Mouse (Mus musculus) ES-Bruce4 (cell line): ENCODE measurements around the gene Foxc2. TPM values are rescaled to one million over a fixed set of nuclear protein-coding genes. Genes with fewer than 3 reads are reported as not detected.

ENCODE experiments used
- H3K27ac ChIP-seq: 2 replicates; pipeline ENCODE4 v1.5.1; 2012; ENCODE audit warnings: low read length, inconsistent platforms; ENCODE audit not compliant: insufficient read depth
- H3K27me3 ChIP-seq: 2 replicates; pipeline ENCODE4 v1.6.1; 2012; ENCODE audit warnings: mild to moderate bottlenecking, low read length, inconsistent platforms; ENCODE audit not compliant: control insufficient read depth, poor library complexity, insufficient read depth, severe bottlenecking
- H3K36me3 ChIP-seq: 2 replicates; pipeline ENCODE4 v1.6.1; 2012; ENCODE audit warnings: inconsistent platforms, mild to moderate bottlenecking, low read length, moderate library complexity; ENCODE audit not compliant: control insufficient read depth, poor library complexity, insufficient read depth, severe bottlenecking
- H3K4me1 ChIP-seq: one replicate; pipeline ENCODE4 v1.8.1; 2011; ENCODE audit warnings: low read length; ENCODE audit not compliant: control insufficient read depth, insufficient read depth
- H3K4me3 ChIP-seq: 2 replicates; pipeline ENCODE4 v1.5.1; 2011; ENCODE audit warnings: low read depth, mild to moderate bottlenecking, low read length
- H3K9ac ChIP-seq: 2 replicates; pipeline ENCODE4 v1.6.1; 2012; ENCODE audit warnings: low read depth, mild to moderate bottlenecking, inconsistent platforms; ENCODE audit not compliant: poor library complexity, severe bottlenecking
- H3K9me3 ChIP-seq: replicated peaks from 2 replicates; pipeline ENCODE4 v1.6.1; 2012; ENCODE audit warnings: mild to moderate bottlenecking, low read length, inconsistent platforms; ENCODE audit not compliant: control insufficient read depth, poor library complexity, insufficient read depth, severe bottlenecking
- CTCF ChIP-seq: IDR thresholded peaks from one replicate; pipeline ENCODE4 v1.8.1; 2011; ENCODE audit warnings: low read depth, low read length
- EP300 ChIP-seq: IDR thresholded peaks from 2 replicates; pipeline ENCODE4 v1.6.1; 2011; ENCODE audit warnings: low read depth, low read length; ENCODE audit not compliant: insufficient read depth
- POLR2A ChIP-seq: IDR thresholded peaks from one replicate; pipeline ENCODE4 v1.8.1; 2011; ENCODE audit warnings: low read length; ENCODE audit not compliant: insufficient read depth
- polyA plus RNA-seq: library from polyadenylated mRNA; stranded (reverse); fragments of >200 nt; gene quantifications from 2 replicates; pipeline ENCODE4 v1.2.4, GENCODE M21; 2011; ENCODE audit warnings: low read depth; ENCODE audit not compliant: missing spikeins, insufficient read depth, insufficient read length

Foxc2 gene
- polyA plus RNA-seq, 1 experiment = not detected

- peak overlapping the region; percentile 16; the same call in 1 of the 2 replicates for H3K9ac ChIP-seq
- H3K27me3 ChIP-seq = peaks cover 24% of the 10 kb centered on the region
- H3K4me3 ChIP-seq = peak overlapping the region; percentile 31
- H3K36me3 ChIP-seq = no peaks in the 10 kb centered on the region
- TF ChIP-seq CTCF (no peak), POLR2A (no peak), EP300 (no peak)
- H3K27ac ChIP-seq = no peak overlapping the region
- no peaks in the 10 kb centered on the region for H3K9me3 ChIP-seq
- H3K4me1 ChIP-seq = peaks cover 2% of the 10 kb centered on the region
Observed at GRCm38 (mm10) chr8:121128531-121129264, 12.7 kb downstream of the Foxc2 start.

- no peak overlapping the region for H3K27ac ChIP-seq
- no peaks in the 10 kb centered on the region for H3K9me3 ChIP-seq
- peaks cover 2% of the 10 kb centered on the region for H3K4me1 ChIP-seq
- TF ChIP-seq EP300 = no peak
- H3K27me3 ChIP-seq = peaks cover 24% of the 10 kb centered on the region
- no peak overlapping the region for H3K9ac ChIP-seq
- H3K36me3 ChIP-seq = no peaks in the 10 kb centered on the region
- H3K4me3 ChIP-seq = no peak overlapping the region
Observed at GRCm38 (mm10) chr8:121129265-121129940, 13.4 kb downstream of the Foxc2 start.

GRCm38 (mm10) chr8:121130522-121130921 is 14.6 kb downstream of the Foxc2 start:
- no peaks in the 10 kb centered on the region for H3K4me1 ChIP-seq
- no peak overlapping the region for H3K9ac ChIP-seq
- H3K27ac ChIP-seq = no peak overlapping the region
- H3K27me3 ChIP-seq = peaks cover 24% of the 10 kb centered on the region
- no peak for TF ChIP-seq POLR2A
- TF ChIP-seq EP300 = no peak
- TF ChIP-seq CTCF = peak; percentile 17
- no peak overlapping the region for H3K4me3 ChIP-seq
- H3K9me3 ChIP-seq = no peaks in the 10 kb centered on the region
- no peaks in the 10 kb centered on the region for H3K36me3 ChIP-seq

- TF ChIP-seq EP300 = no peak
- TF ChIP-seq CTCF = no peak
- no peak for TF ChIP-seq POLR2A
- H3K9ac ChIP-seq = no peak overlapping the region
- H3K27ac ChIP-seq = no peak overlapping the region
- peaks cover 7% of the 10 kb centered on the region for H3K27me3 ChIP-seq
- no peaks in the 10 kb centered on the region for H3K36me3 ChIP-seq
- H3K4me1 ChIP-seq = no peaks in the 10 kb centered on the region
- no peak overlapping the region for H3K4me3 ChIP-seq
- peaks cover 9% of the 10 kb centered on the region for H3K9me3 ChIP-seq
Observed at GRCm38 (mm10) chr8:121132961-121133513, 17.1 kb downstream of the Foxc2 start.

GRCm38 (mm10) chr8:121134102-121134501 is 18.1 kb downstream of the Foxc2 start:
- TF ChIP-seq CTCF (no peak), POLR2A (no peak), EP300 (no peak)
- H3K4me3 ChIP-seq = no peak overlapping the region
- no peaks in the 10 kb centered on the region for H3K36me3 ChIP-seq

GRCm38 (mm10) chr8:121134512-121134911 is 18.5 kb downstream of the Foxc2 start:
- H3K36me3 ChIP-seq = no peaks in the 10 kb centered on the region
- H3K9me3 ChIP-seq = peaks cover 15% of the 10 kb centered on the region
- H3K4me3 ChIP-seq = no peak overlapping the region
- no peak overlapping the region for H3K9ac ChIP-seq
- H3K4me1 ChIP-seq = no peaks in the 10 kb centered on the region
- TF ChIP-seq CTCF = no peak
- TF ChIP-seq POLR2A = no peak
- no peak overlapping the region for H3K27ac ChIP-seq
- no peaks in the 10 kb centered on the region; the same call in 1 of the 2 replicates for H3K27me3 ChIP-seq

More at GRCm38 (mm10) chr8:121134102-121134501, 18.1 kb downstream of the Foxc2 start:
- Histone ChIP-seq H3K27ac (no peak overlapping the region), H3K9ac (no peak overlapping the region), H3K4me1 (no peaks in the 10 kb centered on the region), H3K9me3 (peaks cover 15% of the 10 kb centered on the region), H3K27me3 (peaks cover under 1% of the 10 kb centered on the region; the same call in 1 of the 2 replicates)
